Mouse (Mus musculus): ENCODE results near the gene Fgd2. TPM values are rescaled to one million over a fixed set of nuclear protein-coding genes. Genes with fewer than 3 reads are reported as not detected.
A peak's percentile ranks its signal among the peaks of the same experiment; 100 is the strongest.

Fgd2 gene
- polyA plus RNA-seq, 1 experiment from 2014 or later: 12.3 TPM

DNA sequence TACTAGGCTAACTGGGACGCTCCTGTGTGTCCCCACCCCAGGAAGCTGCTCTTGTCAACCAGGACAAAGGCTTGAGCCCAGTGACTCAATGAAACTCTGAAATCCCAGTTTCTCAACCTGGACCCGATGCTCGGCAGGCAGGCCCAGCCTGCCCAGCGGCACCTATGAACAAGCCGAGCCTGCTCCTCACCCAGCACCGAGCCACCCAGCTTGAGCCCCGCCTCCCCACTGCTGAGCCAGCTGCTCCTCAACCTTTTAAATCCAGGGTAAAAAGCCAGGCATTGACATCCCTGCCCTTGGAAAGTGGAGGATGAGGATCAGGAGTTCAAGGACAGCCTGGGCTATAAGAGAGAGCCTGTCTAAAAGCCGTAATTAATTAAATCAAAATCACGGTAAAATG is 64.6 kb downstream of the Fgd2 start:
- Histone ChIP-seq H3K36me3 (replicated peaks) (no peaks in the 10 kb centered on the region), H3K4me1 (peaks cover 7% of the 10 kb centered on the region), H3K27ac (replicated peaks) (no peak overlapping the region), H3K27me3 (replicated peaks; ENCODE audit: low read depth, poor library complexity, severe bottlenecking) (no peaks in the 10 kb centered on the region), H3K4me3 (no peak overlapping the region), H3K9me3 (no peaks in the 10 kb centered on the region)
- DNase-seq (ENCODE audit: low spot score): no peak
- 58% methylated on average over 9 of the region's 9 CpGs for WGBS

DNA sequence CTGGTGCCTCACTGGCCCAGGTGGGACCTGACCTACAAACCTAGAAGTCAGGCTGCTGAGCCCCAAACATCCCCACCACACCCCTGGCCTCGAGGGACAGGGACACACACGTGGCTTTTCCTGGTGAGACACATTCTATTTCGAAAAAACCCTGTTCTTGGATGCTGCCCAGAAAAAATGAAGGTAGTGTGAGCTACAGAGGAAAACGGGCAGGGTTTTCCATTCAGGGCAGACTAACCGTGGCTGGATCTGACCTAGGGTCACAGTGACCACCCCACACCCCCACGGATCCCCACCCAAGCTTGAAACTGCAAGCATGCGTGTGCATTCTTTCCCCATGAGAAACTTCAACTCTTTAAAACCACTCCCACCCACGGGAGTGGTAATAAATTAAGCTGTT is 67.5 kb downstream of the Fgd2 start:
- H3K27me3 ChIP-seq (replicated peaks; ENCODE audit: low read depth, poor library complexity, severe bottlenecking): no peaks in the 10 kb centered on the region
- H3K27ac ChIP-seq (replicated peaks): peak overlapping the region; percentile 37
- no peaks in the 10 kb centered on the region for H3K36me3 ChIP-seq (replicated peaks)
- no peaks in the 10 kb centered on the region for H3K9me3 ChIP-seq
- WGBS: 59% methylated on average over 8 of the region's 8 CpGs
- H3K4me3 ChIP-seq: no peak overlapping the region
- DNase-seq (ENCODE audit: low spot score): no peak
- peaks cover 24% of the 10 kb centered on the region for H3K4me1 ChIP-seq

DNA sequence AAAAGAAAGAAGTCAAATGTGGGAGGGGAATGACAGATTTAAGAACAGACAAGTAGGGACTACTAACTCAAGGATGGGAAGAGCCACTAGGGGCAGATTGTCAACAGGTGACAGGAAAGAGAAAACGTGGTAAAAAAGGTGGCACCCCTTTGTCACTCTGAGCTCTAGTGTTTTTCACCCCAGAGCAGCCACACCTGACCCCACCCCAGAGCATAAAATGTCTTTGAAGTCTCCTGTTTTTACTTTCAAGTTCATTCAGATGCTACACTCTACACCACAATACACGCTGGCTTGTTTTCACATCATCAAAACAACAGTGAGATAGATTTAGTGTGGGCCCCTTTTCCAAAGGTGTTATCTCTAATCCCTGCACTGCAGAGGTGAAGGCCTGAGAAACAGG is 68.1 kb downstream of the Fgd2 start:
- WGBS: 43% methylated on average over 2 of the region's 2 CpGs
- no peak for DNase-seq (ENCODE audit: low spot score)

More for the DNA sequence above, 68.1 kb downstream of the Fgd2 start:
- Histone ChIP-seq H3K27ac (replicated peaks) (no peak overlapping the region), H3K4me1 (peaks cover 30% of the 10 kb centered on the region), H3K4me3 (no peak overlapping the region), H3K36me3 (replicated peaks) (no peaks in the 10 kb centered on the region), H3K9me3 (no peaks in the 10 kb centered on the region), H3K27me3 (replicated peaks; ENCODE audit: low read depth, poor library complexity, severe bottlenecking) (no peaks in the 10 kb centered on the region)

Other genes starting within 250 kb of the Fgd2 start
- 0.09 and 0.21 TPM in 2 replicates for gene Rab44, start 246.8 kb upstream of the Fgd2 start, polyA plus RNA-seq (2016; fragmentation: Nextera tagmentation; extraction: Ambion mirVana)
- gene Cpne5, start 122.7 kb upstream of the Fgd2 start, polyA plus RNA-seq (2016; fragmentation: Nextera tagmentation; extraction: Ambion mirVana): 3.6 and 4.7 TPM in 2 replicates
- gene Ppil1, start 96.7 kb upstream of the Fgd2 start, polyA plus RNA-seq (2016; fragmentation: Nextera tagmentation; extraction: Ambion mirVana): 219 and 227 TPM in 2 replicates
- 47.8 and 49.5 TPM in 2 replicates for gene BC004004, start 92.1 kb upstream of the Fgd2 start, polyA plus RNA-seq (2016; fragmentation: Nextera tagmentation; extraction: Ambion mirVana)
- 0.65 and 0.91 TPM in 2 replicates for gene Pi16, start 43.2 kb upstream of the Fgd2 start, polyA plus RNA-seq (2016; fragmentation: Nextera tagmentation; extraction: Ambion mirVana)
- 278 and 280 TPM in 2 replicates for gene Mtch1, start 13.0 kb upstream of the Fgd2 start, polyA plus RNA-seq (2016; fragmentation: Nextera tagmentation; extraction: Ambion mirVana)
- gene Pim1, start 129.8 kb downstream of the Fgd2 start, polyA plus RNA-seq (2016; fragmentation: Nextera tagmentation; extraction: Ambion mirVana): 31.6 and 33.2 TPM in 2 replicates
- gene Gm17657, start 188.7 kb downstream of the Fgd2 start, polyA plus RNA-seq (2016; fragmentation: Nextera tagmentation; extraction: Ambion mirVana): not detected in 2 replicates
- gene Tbc1d22b, start 188.9 kb downstream of the Fgd2 start, polyA plus RNA-seq (2016; fragmentation: Nextera tagmentation; extraction: Ambion mirVana): 18.4 and 19.5 TPM in 2 replicates
- 1.0 and 1.5 TPM in 2 replicates for gene Tmem217, start 191.5 kb downstream of the Fgd2 start, polyA plus RNA-seq (2016; fragmentation: Nextera tagmentation; extraction: Ambion mirVana)

All from embryonic facial prominence, embryonic 10.5 days (tissue).